Mouse (Mus musculus) lung, adult 18-20 months (tissue): ENCODE data around the gene Fbln7.
A peak's percentile ranks its signal among the peaks of the same experiment; 100 is the strongest.

ENCODE experiments used
- DNase-seq, 2 experiments: peaks; one replicate each; pipeline ENCODE4 v3.0.0; 2022; ENCODE audit warnings: mixed read lengths in 2 of 2

Fbln7 gene

DNA sequence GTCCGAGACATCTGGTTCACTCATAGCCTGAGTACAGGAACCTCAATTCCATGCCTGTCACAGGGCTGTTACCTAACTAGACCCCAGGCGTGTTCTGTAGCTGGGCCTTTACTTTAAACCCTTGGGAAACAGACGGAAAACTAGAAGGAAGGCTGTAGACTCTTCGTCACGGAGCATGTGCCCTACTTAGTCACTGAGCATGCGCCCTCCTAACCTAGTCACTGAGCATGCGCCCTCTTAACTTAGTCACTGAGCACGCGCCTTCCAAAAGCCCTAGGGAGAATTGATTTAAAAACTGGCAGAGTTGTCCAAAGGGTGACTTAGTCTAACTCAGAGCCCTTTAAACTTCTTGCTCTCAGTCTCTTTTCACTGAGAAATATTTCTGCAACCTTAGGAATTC, at the start of gene Fbln7:
Gene Fbln7, plus strand, starts transcription at position 346 of the 400 bp plus-strand sequence.
- DNase-seq: no peak

DNA sequence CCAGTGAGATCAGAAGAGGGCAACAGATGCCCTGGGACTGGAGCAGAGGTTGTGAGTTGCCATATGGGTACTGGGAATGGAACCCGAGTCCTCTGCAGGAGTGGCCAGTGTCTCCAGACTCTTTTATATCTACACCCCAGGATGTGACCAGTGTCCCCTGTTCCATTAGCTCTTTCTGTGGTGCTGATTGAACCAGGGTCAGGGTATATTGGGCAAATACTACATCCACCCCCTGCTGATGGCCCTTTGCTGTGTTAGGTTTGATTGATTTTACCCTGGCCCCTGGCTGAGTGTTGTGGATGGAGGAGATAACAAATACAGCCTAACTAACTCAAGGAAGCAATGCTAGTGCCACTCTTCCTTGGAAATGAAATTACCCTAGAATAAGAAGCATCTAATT, 46.5 kb upstream of the Fbln7 start:
- DNase-seq: no peak

DNA sequence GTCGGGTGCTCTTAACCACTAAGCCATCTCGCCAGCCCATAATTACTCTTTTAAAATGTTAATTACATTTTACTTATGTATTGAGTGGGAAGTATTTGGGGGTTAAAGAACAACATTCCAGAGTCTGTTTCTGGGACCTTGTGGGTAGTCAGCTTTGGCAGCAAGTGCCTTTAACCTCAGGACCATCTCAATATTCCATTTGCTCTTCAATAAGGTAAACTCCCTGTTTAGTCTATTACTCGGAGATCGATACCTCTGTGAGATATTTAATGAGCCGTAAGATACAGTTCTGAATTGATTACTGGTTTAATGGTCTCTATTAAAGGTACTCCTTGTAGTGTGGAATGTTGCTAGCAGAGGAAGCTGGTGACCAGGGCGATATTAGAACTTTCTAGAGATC, 45.9 kb upstream of the Fbln7 start:
- DNase-seq: no peak

DNA sequence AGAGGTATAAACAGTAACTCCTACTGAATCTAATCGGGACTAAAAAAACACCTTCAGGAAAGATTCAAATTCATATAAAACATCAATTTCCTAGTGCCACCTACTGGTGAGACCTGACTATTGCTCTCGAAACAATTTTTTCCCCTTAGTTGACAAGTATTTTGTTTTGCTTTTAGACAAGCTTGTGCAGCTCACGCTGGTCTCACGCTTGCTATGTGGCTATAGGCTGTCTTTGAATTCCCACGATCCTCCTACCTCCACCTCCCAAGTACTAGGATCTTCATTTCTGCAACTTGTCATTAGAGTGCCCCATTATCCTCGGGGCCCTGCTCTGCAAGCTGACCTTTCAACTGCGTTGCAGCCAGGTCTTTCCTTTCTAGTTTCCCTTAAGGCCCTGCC, 45.4 kb upstream of the Fbln7 start:
- DNase-seq: no peak

DNA sequence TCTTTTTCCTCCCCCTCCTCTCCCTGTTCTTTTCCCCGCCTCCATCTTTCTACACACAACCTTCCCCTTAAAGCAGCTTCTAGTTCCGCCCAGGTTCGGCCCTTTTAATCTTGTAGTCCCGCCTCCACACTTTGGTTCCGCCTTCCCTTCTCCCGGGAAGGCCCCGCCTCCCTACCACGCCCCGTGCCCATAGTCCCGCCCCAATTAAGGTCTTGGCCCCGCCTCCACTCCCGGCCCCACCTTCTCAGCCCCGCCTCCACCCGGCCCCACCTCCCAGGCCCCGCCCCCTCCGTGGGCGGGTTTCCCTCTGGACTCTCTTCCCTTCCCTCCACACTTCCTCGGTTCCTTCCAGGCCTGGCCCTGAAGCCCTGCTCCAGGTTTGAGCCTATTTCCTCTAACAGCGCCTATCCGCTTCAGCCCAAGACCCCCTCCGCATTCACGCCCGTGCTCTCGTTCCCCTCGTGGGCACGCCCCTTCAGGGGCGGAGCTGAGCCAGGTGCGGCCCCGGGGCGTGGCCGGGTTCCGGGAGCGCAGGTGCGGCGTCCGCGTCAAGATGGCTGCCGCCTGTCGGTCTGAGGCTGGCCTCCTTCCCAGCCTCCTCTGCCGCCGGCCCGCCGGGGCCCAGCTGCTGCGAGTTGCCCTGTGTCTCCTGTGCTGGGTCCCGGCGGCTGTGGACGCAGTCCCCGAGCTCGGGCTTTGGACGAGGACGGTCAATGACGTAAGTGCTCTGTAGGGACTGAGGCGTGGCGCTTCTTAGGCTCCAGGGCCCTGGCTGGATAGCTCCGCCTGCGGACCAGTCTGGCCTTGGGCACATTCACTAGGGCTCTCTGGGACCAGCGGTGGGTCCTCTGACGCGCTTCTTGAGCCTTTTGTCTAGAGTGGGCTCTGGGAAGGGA, 44.7 kb upstream of the Fbln7 start, which contains the start of gene Tmem87b:
Gene Tmem87b, plus strand, starts transcription at position 333 of the 896 bp plus-strand sequence.
- DNase-seq: peak; percentile 91 to 93

DNA sequence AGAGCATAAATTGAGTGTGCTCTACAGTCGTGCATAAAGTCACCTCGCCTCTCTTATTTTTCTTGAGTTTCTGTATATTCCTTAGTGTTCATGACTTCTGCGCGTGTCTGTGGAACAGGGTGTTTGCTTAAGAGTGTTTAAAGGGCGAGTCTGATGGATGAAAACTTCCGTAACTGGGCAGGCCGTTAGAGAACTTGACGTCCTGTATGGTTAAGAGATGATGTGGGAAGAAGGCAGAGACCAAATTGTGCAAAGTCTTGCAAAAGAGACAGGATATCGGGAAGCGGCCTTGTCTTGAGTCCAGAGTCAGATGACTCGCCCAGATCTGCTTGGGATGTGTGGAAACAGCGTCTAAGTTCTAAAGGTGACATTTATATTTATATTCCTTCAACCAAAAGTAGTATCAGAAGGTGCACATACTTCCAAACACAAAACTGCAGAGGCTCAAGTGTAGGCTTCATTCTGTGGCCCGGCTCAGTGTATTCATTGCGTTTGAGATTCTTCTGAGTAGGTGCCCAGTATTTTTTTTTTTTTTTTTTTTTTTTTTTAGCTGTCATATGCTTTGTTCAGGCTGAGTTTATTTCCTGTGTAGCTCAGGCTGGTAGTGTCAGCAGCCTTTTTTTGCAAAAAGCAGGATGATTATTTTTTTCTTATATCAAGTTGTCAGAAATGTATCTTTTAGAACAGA, 43.7 kb upstream of the Fbln7 start:
- peak; percentile 45 to 58 for DNase-seq

DNA sequence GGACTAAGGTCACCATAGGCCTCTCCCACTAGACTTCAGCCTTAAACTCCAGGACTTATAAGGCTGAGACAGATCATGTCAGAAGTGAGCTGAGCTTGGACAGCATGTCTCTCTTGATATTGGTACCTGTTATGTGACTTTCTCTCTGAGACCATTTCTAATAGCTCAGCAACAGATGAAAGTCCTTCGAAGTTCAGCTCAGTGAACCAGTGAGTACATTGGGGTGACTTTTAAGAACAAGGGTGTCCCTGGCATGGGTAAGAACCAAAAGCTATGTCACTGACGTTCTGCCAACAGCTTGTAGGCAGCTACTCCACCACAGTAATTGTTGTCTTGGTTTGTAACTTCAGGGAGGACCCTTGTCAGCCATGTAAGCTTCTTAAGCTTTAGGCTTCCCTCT, 42.1 kb upstream of the Fbln7 start:
- DNase-seq: no peak

DNA sequence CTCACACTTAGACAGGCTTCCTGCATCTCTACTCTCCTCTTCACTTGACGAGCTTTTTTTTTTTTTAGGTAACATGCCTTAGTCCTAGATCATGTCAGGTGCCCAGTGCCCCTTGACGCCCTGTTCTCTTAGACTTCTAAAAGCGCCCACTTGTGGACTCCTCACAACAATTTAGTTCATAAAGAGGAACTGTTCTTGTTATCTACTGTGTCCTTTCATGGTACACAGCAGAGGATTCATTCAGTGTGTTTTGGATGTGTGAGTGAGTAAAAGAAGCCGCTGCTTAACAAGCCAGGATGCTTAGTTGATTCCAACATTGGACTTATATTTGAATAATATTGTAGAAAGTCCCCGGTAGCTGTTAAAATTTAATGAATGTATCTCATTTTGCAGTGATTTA, 38.9 kb upstream of the Fbln7 start:
- DNase-seq: no peak

DNA sequence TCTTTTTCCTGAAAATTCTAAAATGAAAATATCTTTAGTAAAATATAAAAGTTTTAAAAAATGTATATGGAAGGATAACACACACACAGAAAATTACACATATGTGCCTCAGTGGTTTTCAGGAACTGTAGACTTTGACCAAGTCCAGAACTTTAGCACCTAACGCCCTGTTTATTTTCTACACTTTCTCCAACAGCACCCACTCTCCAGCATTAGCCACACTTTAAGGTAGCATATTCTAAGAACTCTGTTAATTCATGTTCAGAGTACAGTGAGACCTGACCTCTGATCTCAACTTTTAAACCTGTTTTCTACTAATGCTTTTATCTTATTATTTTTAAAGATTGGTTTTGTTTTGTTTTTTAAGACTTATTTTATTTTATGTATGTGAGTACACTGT, 35.0 kb upstream of the Fbln7 start:
- no peak for DNase-seq

DNA sequence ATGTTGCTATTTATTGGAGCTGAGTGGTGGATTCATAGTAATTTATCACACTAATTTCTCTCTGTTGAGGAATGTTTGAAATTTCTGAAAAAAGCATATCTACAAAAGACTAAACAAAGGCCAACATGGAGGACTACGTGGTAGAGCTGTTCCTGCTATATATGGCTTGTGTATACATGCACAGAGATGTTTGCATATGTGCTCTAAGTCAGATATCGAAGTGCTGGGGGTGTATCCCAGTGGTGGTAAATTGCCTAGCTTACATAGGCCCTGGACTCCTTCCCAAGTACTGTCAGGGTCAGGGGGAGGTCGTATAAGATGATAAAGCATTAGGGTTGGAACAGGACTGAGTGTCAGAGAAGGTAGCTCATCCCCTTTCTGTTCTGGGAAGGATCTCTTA, 30.2 kb upstream of the Fbln7 start:
- DNase-seq: no peak

DNA sequence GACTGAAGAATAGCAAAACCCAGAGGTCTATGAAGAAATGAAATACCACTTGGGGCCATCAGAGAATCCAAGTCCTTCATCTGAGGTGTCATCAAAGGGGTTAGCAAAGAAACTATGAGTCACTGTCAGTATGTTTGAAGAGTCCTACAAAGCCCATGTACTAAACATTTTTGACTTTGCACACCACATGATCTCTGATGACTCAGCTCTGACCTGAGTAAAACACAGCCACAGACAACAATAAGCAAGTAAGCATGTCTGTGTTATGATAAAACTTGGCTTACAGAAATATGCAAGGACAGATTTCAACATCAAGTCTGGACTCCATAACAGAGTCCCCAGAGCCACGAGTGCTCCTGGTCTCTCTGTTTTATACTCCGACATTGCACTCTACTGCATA, 29.7 kb upstream of the Fbln7 start:
- no peak for DNase-seq

DNA sequence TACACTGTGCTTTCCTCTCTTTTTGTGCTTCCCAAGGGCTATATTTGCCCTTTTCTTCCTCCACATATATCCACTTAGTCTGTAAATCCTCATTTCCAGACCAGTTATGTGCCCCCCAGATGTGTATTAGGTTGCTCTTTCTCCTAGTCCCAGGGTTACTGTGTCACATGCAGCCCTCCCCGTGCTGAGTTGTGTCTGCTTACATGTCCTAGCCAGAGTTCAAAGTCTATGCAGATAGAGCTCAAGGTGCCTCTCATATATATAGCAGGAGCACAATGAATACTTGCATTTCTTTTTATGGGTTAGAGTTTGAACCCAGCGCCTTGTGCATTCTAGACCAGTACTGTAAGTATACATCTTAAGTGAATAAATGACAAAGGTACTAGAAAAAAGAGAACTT, 29.3 kb upstream of the Fbln7 start:
- DNase-seq: no peak

DNA sequence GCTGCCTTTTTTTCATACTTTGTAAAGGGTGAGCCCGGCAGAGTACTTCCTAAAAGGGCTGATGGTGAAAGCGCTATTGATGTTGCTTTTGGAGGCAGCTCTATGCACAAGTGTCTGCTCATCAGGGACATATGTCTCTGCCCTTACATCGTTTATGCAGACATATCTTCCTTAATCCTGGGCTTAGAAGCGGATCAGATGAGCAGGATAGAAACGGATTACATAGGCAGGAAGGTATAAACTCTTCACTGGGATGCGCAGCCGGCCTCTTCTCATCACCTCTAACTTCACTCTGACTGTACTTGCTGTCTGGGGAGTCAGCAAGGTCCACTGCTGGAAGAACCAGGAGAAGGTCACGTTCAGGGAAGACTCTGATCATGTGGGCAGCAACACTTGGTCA, 25.2 kb upstream of the Fbln7 start:
- DNase-seq: no peak

DNA sequence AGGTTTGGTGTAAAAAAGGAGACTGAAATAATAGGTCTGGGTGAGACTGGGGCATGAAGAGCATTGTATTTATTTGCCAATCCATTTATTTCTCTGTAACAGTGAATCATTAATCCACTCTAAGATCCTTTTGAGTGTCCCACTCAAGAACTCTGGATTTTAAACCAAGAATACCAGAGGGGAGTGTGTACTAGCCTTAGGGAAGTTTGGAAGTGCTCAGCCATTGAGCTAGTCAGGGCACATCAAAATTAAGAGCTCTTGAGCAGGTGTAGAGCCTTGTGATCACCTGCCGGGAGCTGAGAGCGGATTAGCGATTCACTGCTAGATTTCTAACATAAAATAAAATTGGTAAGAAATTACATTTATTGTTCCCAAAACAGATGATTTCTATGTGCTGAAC, 24.2 kb upstream of the Fbln7 start:
- DNase-seq: no peak

DNA sequence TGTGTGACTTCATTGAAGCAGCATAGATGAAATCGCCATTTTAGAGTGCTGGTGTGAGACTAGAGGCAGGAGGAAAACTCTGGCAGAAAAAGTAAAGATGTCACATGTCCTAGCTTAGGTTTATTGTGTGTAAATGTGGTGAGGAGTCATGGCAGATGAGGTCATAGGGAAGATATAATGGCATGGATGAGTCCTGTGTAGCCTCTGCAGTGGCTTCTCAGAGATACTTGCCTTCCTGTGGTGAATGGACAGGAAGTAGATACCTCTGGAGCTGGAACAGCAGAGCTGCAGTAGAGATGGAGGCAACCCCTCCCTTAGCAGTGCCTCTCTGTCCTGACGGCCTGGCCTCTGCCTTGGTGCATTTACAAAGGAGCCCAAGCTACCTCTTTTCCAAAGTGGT, 23.3 kb upstream of the Fbln7 start:
- DNase-seq: no peak

DNA sequence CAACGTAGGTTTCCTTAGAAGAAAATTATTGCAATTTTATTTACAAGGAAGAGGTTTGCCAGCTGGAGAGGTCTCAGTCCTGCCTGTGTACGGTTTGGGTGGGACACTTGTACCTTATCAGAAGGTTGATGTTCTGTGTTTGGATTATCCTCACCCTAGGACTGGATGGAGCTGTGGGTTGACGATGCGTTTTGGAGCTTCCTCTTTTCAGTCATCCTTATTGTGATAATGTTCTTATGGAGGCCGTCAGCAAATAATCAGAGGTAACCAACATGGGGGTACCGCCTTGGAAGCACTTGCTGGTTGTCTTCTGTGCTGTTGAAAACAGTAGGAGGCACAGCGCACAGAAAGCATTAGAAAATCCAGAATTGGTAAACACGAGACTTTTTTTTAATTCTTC, 20.3 kb upstream of the Fbln7 start:
- no peak for DNase-seq

DNA sequence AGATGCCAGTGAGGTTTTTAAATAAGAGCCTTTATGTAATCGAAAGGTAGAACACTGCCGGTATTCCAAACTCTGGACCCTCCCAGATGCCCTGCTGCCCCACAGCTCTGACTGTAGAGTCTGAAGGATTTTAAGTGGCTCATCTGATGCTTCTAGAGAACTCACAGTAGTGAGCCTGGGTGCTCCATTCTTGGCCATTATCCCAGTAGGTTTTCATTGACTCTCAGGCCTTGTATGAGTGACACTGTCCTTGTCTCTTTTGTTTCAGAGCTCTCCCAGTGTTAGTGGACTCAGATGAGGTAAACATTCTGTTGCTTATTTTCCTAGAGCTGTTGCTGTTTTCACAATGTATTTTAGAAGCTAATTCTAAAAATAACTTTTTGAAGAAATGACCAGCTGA, 12.7 kb upstream of the Fbln7 start:
- no peak for DNase-seq

DNA sequence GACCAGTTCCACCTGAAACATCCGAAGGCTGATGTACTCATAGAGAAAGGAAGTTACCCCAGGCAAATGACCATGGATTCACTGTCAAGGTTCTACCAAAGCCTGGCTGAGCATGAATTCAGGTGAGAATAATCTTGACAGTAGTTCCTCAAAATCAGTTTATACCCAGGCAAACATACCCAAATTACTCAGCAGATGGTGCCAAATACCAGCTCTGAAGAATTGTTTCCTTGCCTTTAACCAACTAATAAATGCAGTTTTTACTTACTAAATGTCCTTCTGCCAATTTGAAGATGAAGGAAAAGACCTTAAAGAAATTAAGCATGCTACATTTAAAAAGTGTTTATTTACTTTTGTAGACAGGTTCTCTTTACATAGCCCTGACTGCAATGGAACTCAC, 6.1 kb upstream of the Fbln7 start:
- no peak for DNase-seq

DNA sequence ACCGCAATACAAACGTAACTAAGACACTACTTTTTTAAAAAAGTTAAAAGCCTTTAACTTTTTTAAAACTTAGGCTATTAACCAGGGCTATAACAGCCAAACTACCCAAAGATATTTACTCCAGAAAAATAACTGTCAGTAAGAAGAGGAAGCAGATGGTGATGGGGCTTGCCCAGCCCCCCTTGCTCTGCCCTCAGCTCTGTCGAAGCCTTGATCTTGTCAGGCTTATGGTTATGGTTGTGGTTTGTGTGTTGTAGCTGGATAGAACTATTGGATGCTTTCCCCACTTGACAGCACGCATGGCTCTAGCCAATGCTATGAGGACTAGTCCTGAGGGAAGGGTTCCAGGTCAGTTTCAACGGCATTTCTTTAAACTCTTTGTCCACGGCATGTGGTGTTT, 3.8 kb upstream of the Fbln7 start:
- DNase-seq: no peak

DNA sequence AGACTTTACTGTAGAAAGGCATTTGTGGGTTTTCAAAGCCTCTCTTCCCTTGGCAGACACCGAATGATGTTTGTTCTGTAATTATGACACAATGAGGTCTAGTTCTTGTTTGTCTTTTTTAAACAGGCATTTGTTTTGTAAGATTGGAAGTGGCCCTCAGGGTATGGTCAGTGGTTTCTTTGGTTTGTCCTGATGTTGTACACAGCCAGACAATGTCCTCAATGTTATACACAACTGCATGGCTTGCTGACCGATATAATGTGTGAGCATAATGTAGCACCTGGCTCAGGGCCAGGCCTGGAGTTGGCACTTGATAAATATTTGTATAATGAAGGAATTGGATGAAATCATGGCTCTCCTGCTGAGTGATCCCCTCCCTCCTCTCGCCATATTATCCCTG, 2.9 kb upstream of the Fbln7 start:
- peak; percentile 17 to 37 for DNase-seq

DNA sequence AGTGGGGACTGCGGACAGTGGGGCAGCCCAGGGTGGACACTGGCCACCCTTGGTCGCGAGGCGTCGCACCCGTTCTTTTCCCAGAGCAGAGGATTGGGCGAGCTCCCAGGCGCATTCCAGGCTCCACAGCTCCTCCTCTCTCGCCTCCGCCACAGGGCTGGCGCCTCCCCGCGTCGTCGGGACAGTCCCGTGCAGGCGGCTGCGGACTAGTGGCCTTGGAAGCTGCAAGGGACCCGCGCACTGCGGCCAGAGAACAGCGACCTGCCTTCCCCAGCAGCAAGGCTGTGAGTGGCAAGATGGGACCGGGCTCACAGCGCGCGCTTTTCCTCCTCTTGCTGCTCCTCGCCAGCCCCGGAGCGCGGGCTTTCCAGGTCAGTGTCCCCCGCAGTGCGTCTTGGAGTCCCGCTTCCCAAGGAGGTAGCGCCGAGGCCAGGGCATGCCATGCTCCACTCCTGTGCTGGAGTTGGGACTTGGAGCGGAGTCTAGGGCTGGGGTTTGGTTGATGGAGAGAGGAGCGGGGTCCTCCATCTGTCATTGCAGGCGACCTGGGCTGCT, 1.1 kb downstream of the Fbln7 start:
- DNase-seq: peak; percentile 24 to 26

DNA sequence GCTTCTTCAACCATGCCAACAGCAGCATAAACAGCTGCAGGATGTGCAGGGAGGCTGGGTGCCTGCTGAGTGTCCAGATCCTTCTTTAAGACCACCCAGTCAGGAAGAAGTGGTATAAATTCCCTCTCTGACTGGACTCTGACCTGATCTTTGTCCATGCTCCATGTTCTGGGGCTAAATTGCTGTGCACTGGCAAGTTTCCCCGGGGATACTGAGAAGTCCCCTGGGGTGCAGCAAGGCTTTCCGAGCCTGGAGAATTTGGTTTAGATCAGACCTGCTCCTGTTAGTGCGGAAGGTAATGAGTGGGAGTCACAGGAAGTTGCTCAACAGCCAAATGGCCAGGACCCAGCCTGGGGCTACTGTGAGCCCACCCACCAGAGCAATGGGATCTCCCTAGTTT, 2.3 kb downstream of the Fbln7 start:
- DNase-seq: no peak

DNA sequence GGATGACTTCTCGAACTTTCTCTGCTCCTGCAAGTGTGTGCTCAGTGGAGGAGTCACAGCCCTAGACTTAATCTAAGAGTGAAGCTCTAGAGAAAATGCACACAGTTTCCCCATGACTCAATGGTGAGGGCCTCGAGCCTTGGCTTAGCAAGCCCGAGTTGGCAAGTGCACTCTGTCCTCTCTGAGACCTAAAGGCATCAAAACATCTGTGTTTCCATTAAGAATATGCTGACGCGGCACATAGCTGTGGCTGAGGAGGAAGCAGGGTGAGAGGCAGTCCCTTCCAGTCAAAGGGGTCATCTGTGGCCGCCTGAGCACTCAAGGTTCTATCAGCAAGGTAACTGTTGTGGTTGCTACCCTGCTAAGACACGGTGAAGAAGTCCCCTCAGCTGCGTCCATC, 8.9 kb downstream of the Fbln7 start:
- DNase-seq: no peak

DNA sequence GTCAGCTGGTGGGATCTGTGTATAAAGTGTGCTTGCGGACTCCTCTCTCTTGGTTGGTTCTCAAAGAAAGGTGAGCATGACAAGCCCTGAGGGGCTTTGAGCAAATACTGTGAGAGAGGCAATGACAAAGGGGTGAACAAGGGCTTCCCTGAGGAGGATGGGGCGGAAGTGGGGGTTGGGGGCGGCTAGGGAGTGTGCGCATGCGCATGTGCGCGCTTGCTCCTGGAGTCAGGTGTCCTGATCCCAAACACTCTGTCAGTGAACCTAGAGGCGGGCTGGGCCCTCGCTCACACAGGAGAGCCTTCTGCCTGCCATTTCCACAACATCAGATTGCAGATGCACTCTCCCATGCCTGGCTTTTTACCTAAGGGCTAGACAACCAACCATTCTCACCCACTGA, 9.5 kb downstream of the Fbln7 start:
- no peak for DNase-seq
